Mouse (Mus musculus) ES-Bruce4 (cell line): ENCODE data around the gene Tubg2. TPM values are rescaled to one million over a fixed set of nuclear protein-coding genes. Genes with fewer than 3 reads are reported as not detected.

ENCODE experiments used
- H3K27ac ChIP-seq: 2 replicates; pipeline ENCODE4 v1.5.1; 2012; ENCODE audit warnings: low read length, inconsistent platforms; ENCODE audit not compliant: insufficient read depth
- H3K27me3 ChIP-seq: 2 replicates; pipeline ENCODE4 v1.6.1; 2012; ENCODE audit warnings: mild to moderate bottlenecking, low read length, inconsistent platforms; ENCODE audit not compliant: control insufficient read depth, poor library complexity, insufficient read depth, severe bottlenecking
- H3K36me3 ChIP-seq: 2 replicates; pipeline ENCODE4 v1.6.1; 2012; ENCODE audit warnings: inconsistent platforms, mild to moderate bottlenecking, low read length, moderate library complexity; ENCODE audit not compliant: control insufficient read depth, poor library complexity, insufficient read depth, severe bottlenecking
- H3K4me1 ChIP-seq: one replicate; pipeline ENCODE4 v1.8.1; 2011; ENCODE audit warnings: low read length; ENCODE audit not compliant: control insufficient read depth, insufficient read depth
- H3K4me3 ChIP-seq: 2 replicates; pipeline ENCODE4 v1.5.1; 2011; ENCODE audit warnings: low read depth, mild to moderate bottlenecking, low read length
- H3K9ac ChIP-seq: 2 replicates; pipeline ENCODE4 v1.6.1; 2012; ENCODE audit warnings: low read depth, mild to moderate bottlenecking, inconsistent platforms; ENCODE audit not compliant: poor library complexity, severe bottlenecking
- H3K9me3 ChIP-seq: replicated peaks from 2 replicates; pipeline ENCODE4 v1.6.1; 2012; ENCODE audit warnings: mild to moderate bottlenecking, low read length, inconsistent platforms; ENCODE audit not compliant: control insufficient read depth, poor library complexity, insufficient read depth, severe bottlenecking
- CTCF ChIP-seq: IDR thresholded peaks from one replicate; pipeline ENCODE4 v1.8.1; 2011; ENCODE audit warnings: low read depth, low read length
- EP300 ChIP-seq: IDR thresholded peaks from 2 replicates; pipeline ENCODE4 v1.6.1; 2011; ENCODE audit warnings: low read depth, low read length; ENCODE audit not compliant: insufficient read depth
- POLR2A ChIP-seq: IDR thresholded peaks from one replicate; pipeline ENCODE4 v1.8.1; 2011; ENCODE audit warnings: low read length; ENCODE audit not compliant: insufficient read depth
- polyA plus RNA-seq: library from polyadenylated mRNA; stranded (reverse); fragments of >200 nt; gene quantifications from 2 replicates; pipeline ENCODE4 v1.2.4, GENCODE M21; 2011; ENCODE audit warnings: low read depth; ENCODE audit not compliant: missing spikeins, insufficient read depth, insufficient read length

The Tubg2 gene
- polyA plus RNA-seq, 1 experiment = 1.9 TPM

DNA sequence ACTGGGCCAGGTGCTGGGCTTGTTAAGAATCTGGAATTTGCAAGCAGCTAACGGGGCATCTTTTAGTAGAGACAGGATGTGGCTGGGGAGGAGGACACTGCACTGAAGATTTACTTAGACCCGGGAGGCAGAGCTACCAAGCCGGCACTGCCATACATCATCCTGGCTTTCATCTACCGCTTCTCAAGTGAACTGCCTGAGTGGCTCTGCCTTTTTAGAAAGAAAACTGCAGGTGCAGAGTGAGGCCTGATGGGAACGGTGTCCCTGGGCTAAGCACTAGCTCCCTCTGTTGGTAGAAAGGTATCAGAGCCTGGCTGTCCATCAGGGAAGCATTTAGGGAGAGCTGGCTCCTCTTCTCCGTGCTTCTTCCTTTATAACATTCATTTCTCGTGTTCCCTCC lies 45.3 kb downstream of the Tubg2 start:
- no peak overlapping the region for H3K4me3 ChIP-seq
- peaks cover 19% of the 10 kb centered on the region for H3K36me3 ChIP-seq
- H3K9me3 ChIP-seq = no peaks in the 10 kb centered on the region
- no peaks in the 10 kb centered on the region for H3K27me3 ChIP-seq
- no peaks in the 10 kb centered on the region for H3K4me1 ChIP-seq
- TF ChIP-seq CTCF (peak; percentile 90), POLR2A (no peak), EP300 (no peak)
- no peak overlapping the region for H3K27ac ChIP-seq
- no peak overlapping the region for H3K9ac ChIP-seq

Other genes with a start within 250 kb of the Tubg2 start
- gene Stat3, start 216.4 kb upstream of the Tubg2 start, polyA plus RNA-seq = 31.2 and 39.8 TPM in 2 replicates
- 78.5 and 79.8 TPM in 2 replicates for gene Cavin1, start 185.0 kb upstream of the Tubg2 start, polyA plus RNA-seq
- gene Atp6v0a1, start 146.5 kb upstream of the Tubg2 start, polyA plus RNA-seq = 33.7 and 37.5 TPM in 2 replicates
- gene Naglu, start 85.9 kb upstream of the Tubg2 start, polyA plus RNA-seq = 7.3 and 7.9 TPM in 2 replicates
- 1.0 TPM in 1 of 2 replicates, not detected in the other for gene Hsd17b1, start 77.5 kb upstream of the Tubg2 start, polyA plus RNA-seq
- gene Coasy, start 73.3 kb upstream of the Tubg2 start, polyA plus RNA-seq = 21.7 and 24.5 TPM in 2 replicates
- gene Mlx, start 68.6 kb upstream of the Tubg2 start, polyA plus RNA-seq = 40.5 and 44.8 TPM in 2 replicates
- 35.1 and 35.3 TPM in 2 replicates for gene Psmc3ip, start 60.5 kb upstream of the Tubg2 start, polyA plus RNA-seq
- 32.3 and 33.6 TPM in 2 replicates for gene Retreg3, start 36.0 kb upstream of the Tubg2 start, polyA plus RNA-seq
- gene Tubg1, start 36.0 kb upstream of the Tubg2 start, polyA plus RNA-seq = 55.3 and 60.5 TPM in 2 replicates
- gene Cntnap1, start 14.6 kb downstream of the Tubg2 start, polyA plus RNA-seq = 0.15 and 0.37 TPM in 2 replicates
- gene Plekhh3, start 15.4 kb downstream of the Tubg2 start, polyA plus RNA-seq = 2.5 and 4.4 TPM in 2 replicates
- not detected in 2 replicates for gene Ccr10, start 19.5 kb downstream of the Tubg2 start, polyA plus RNA-seq
- gene Ezh1, start 70.6 kb downstream of the Tubg2 start, polyA plus RNA-seq = 42.8 and 49.9 TPM in 2 replicates
- gene Ramp2, start 90.1 kb downstream of the Tubg2 start, polyA plus RNA-seq = 3.4 and 4.9 TPM in 2 replicates
- 135 and 143 TPM in 2 replicates for gene Vps25, start 97.8 kb downstream of the Tubg2 start, polyA plus RNA-seq
- gene Wnk4, start 104.7 kb downstream of the Tubg2 start, polyA plus RNA-seq = 0.85 and 0.96 TPM in 2 replicates
- gene Cntd1, start 123.1 kb downstream of the Tubg2 start, polyA plus RNA-seq = 14.6 and 14.9 TPM in 2 replicates
- 44.8 and 53.0 TPM in 2 replicates for gene Coa3, start 123.2 kb downstream of the Tubg2 start, polyA plus RNA-seq
- 48.2 and 53.0 TPM in 2 replicates for gene Becn1, start 146.4 kb downstream of the Tubg2 start, polyA plus RNA-seq
- gene Psme3, start 160.3 kb downstream of the Tubg2 start, polyA plus RNA-seq = 161 and 168 TPM in 2 replicates
- 3.5 and 5.8 TPM in 2 replicates for gene Aoc2, start 169.2 kb downstream of the Tubg2 start, polyA plus RNA-seq
- gene Aoc3, start 174.7 kb downstream of the Tubg2 start, polyA plus RNA-seq = 0.84 and 0.94 TPM in 2 replicates
- gene G6pc, start 211.7 kb downstream of the Tubg2 start, polyA plus RNA-seq = not detected in 2 replicates